Mouse (Mus musculus) ES-E14 (cell line): ENCODE measurements around the gene Arhgap23. TPM values are rescaled to one million over a fixed set of nuclear protein-coding genes. Genes with fewer than 3 reads are reported as not detected.
A peak's percentile ranks its signal among the peaks of the same experiment; 100 is the strongest.

Experiments used
- DNase-seq: peaks from one replicate; pipeline ENCODE4 v3.0.0-alpha.2; 2013; ENCODE audit warnings: low read depth, low spot score
- H3K27ac ChIP-seq: 2 replicates; pipeline ENCODE4 v1.5.1; 2012; ENCODE audit warnings: low read depth, mild to moderate bottlenecking, low read length, moderate library complexity, mixed read lengths; ENCODE audit not compliant: poor library complexity, insufficient read depth, severe bottlenecking
- H3K36me3 ChIP-seq: 2 replicates; pipeline ENCODE4 v1.6.1; 2012; ENCODE audit warnings: mild to moderate bottlenecking, low read length, moderate library complexity, mixed read lengths; ENCODE audit not compliant: control insufficient read depth, poor library complexity, insufficient read depth, severe bottlenecking
- H3K4me1 ChIP-seq, 2 experiments: fragments of 150-350 bp in 1 of 2; sonication (generic) in 1 of 2; 2 replicates each; pipeline ENCODE4 v1.6.1; 2012; ENCODE audit warnings: low read length in 2 of 2, mild to moderate bottlenecking in 1 of 2, mixed read lengths in 1 of 2; ENCODE audit not compliant: control insufficient read depth in 2 of 2, insufficient read depth in 2 of 2, poor library complexity in 1 of 2
- H3K4me3 ChIP-seq, 2 experiments: fragments of 150-350 bp in 1 of 2; sonication (generic) in 1 of 2; 2 replicates each; pipeline ENCODE4 v1.5.1; 2012; ENCODE audit warnings: low read length in 2 of 2, low read depth in 1 of 2, mild to moderate bottlenecking in 1 of 2, mixed read lengths in 1 of 2; ENCODE audit not compliant: insufficient read depth in 1 of 2, poor library complexity in 1 of 2, severe bottlenecking in 1 of 2
- H3K9ac ChIP-seq: 2 replicates; pipeline ENCODE4 v1.6.1; 2012; ENCODE audit warnings: low read depth, mild to moderate bottlenecking, low read length, mixed read lengths; ENCODE audit not compliant: poor library complexity, insufficient read depth, severe bottlenecking
- H3K9me3 ChIP-seq: fragments of 150-350 bp; sonication (generic); 2 replicates; pipeline ENCODE4 v1.6.1; 2012; ENCODE audit warnings: low read depth, mild to moderate bottlenecking, low read length; ENCODE audit not compliant: control insufficient read depth, insufficient read depth
- CHD2 ChIP-seq: IDR thresholded peaks from 2 replicates; pipeline ENCODE4 v1.6.1; 2014; ENCODE audit warnings: mild to moderate bottlenecking, low read depth, low read length, inconsistent platforms
- HCFC1 ChIP-seq: IDR thresholded peaks from 2 replicates; pipeline ENCODE4 v1.6.1; 2012; ENCODE audit warnings: low read length, inconsistent platforms, borderline replicate concordance; ENCODE audit not compliant: insufficient read depth
- MAFK ChIP-seq: IDR thresholded peaks from 2 replicates; pipeline ENCODE4 v1.6.1; 2014; ENCODE audit warnings: mild to moderate bottlenecking, low read depth, low read length, inconsistent platforms; ENCODE audit not compliant: insufficient read depth
- ZC3H11A ChIP-seq: IDR thresholded peaks from 2 replicates; pipeline ENCODE4 v1.6.1; 2012; ENCODE audit warnings: low read depth, mild to moderate bottlenecking, inconsistent platforms, low read length, borderline replicate concordance
- ZNF384 ChIP-seq: IDR thresholded peaks from 2 replicates; pipeline ENCODE4 v1.6.1; 2012; ENCODE audit warnings: low read depth, low read length, inconsistent platforms
- in situ Hi-C, 2 experiments: fragments of 600-800 bp; cut with MboI; formaldehyde crosslinking; loops; one replicate each; pipeline ENCODE4 v1.15.1; 2025; ENCODE audit warnings: low sequenced_read_pairs in 2 of 2, inconsistent platforms in 1 of 2; ENCODE audit not compliant: unreplicated experiment in 2 of 2
- total RNA-seq: library from RNA; depleted of rRNA; stranded (reverse); fragments of 300-350 nt; gene quantifications from 2 replicates; pipeline ENCODE4 v1.2.3, GENCODE M21; 2012

Gene Arhgap23
- total RNA-seq, 1 experiment = 22.6 TPM

- no peak overlapping the region for H3K9ac ChIP-seq
- TF ChIP-seq CHD2 (no peak), ZNF384 (no peak)
- H3K4me1 ChIP-seq = peaks cover 0 to 10% of the 10 kb centered on the region in 2 experiments; a peak in 2 of 4 replicates
- peak; percentile 75 for DNase-seq
- in situ Hi-C loops = no loop called here
- H3K27ac ChIP-seq = peak overlapping the region; percentile 25; the same call in 1 of the 2 replicates
- no peak overlapping the region for H3K4me3 ChIP-seq
- peaks cover 27% of the 10 kb centered on the region for H3K36me3 ChIP-seq
- no peaks in the 10 kb centered on the region for H3K9me3 ChIP-seq
These were observed 55.9 kb downstream of the Arhgap23 start for GRCm38 (mm10) chr11:97471276-97471675.

GRCm38 (mm10) chr11:97476334-97477095 lies 61.2 kb downstream of the Arhgap23 start:
- Histone ChIP-seq H3K9ac (no peak overlapping the region), H3K4me3 (no peak overlapping the region), H3K9me3 (no peaks in the 10 kb centered on the region), H3K27ac (no peak overlapping the region), H3K36me3 (peaks cover 27% of the 10 kb centered on the region), H3K4me1 (no peaks in the 10 kb centered on the region)
- in situ Hi-C loops = no loop called here
- TF ChIP-seq MAFK = no peak
- DNase-seq = peak; percentile 89

- in situ Hi-C loops = no loop called here
- DNase-seq = no peak
- H3K4me3 ChIP-seq = no peak overlapping the region
- H3K27ac ChIP-seq = no peak overlapping the region
- H3K9ac ChIP-seq = no peak overlapping the region
- H3K36me3 ChIP-seq = peaks cover 30% of the 10 kb centered on the region
- no peaks in the 10 kb centered on the region for H3K4me1 ChIP-seq
- no peaks in the 10 kb centered on the region for H3K9me3 ChIP-seq
- TF ChIP-seq MAFK (no peak), ZNF384 (no peak), ZC3H11A (no peak), HCFC1 (no peak), CHD2 (no peak)
These were observed 62.1 kb downstream of the Arhgap23 start for GRCm38 (mm10) chr11:97477431-97477830.

- in situ Hi-C loops = no loop called here
These were observed 63.0 kb downstream of the Arhgap23 start for GRCm38 (mm10) chr11:97478345-97478744.

GRCm38 (mm10) chr11:97479085-97479484 lies 63.8 kb downstream of the Arhgap23 start:
- H3K9ac ChIP-seq = no peak overlapping the region
- in situ Hi-C loops = no loop called here
- H3K4me3 ChIP-seq = no peak overlapping the region
- TF ChIP-seq HCFC1 (no peak), CHD2 (no peak), MAFK (no peak), ZNF384 (no peak), ZC3H11A (no peak)
- peaks cover 32% of the 10 kb centered on the region for H3K36me3 ChIP-seq
- H3K4me1 ChIP-seq = no peaks in the 10 kb centered on the region
- no peaks in the 10 kb centered on the region for H3K9me3 ChIP-seq
- H3K27ac ChIP-seq = no peak overlapping the region; the same call in 1 of the 2 replicates
- DNase-seq = no peak

More at GRCm38 (mm10) chr11:97478345-97478744, 63.0 kb downstream of the Arhgap23 start:
- TF ChIP-seq ZC3H11A (no peak), HCFC1 (no peak), CHD2 (no peak), ZNF384 (no peak), MAFK (no peak)
- DNase-seq = no peak
- H3K4me3 ChIP-seq = no peak overlapping the region
- H3K4me1 ChIP-seq = no peaks in the 10 kb centered on the region
- peaks cover 32% of the 10 kb centered on the region for H3K36me3 ChIP-seq
- H3K9ac ChIP-seq = no peak overlapping the region
- H3K9me3 ChIP-seq = no peaks in the 10 kb centered on the region
- H3K27ac ChIP-seq = no peak overlapping the region
